Mouse (Mus musculus): ENCODE results near the gene Gm20388.

- no peak for TF ChIP-seq CTCF (conservative IDR thresholded peaks at IDR 0.05; ENCODE audit: insufficient read depth, insufficient read length, low read depth, low read length)
- TF ChIP-seq POLR2A (IDR thresholded peaks at IDR 0.05; ENCODE audit: low read depth, low read length) = no peak
Observed at GRCm38 (mm10) chr8:122344219-122344618, 2433.6 kb downstream of the Gm20388 start.

Measured in kidney, adult 2 months (tissue).